Mouse (Mus musculus) granulocyte monocyte progenitor cell, adult 5-6 weeks (primary cell): ENCODE data around the gene Cog4. TPM values are rescaled to one million over a fixed set of nuclear protein-coding genes. Genes with fewer than 3 reads are reported as not detected.
A peak's percentile ranks its signal among the peaks of the same experiment; 100 is the strongest.

Experiments
- ATAC-seq: replicated peaks from 2 replicates; pipeline ENCODE4 v1.8.0; 2016; ENCODE audit warnings: mild to moderate bottlenecking, moderate TSS enrichment, inconsistent platforms; ENCODE audit not compliant: poor library complexity, severe bottlenecking
- total RNA-seq, 2 experiments: library from RNA; stranded (forward) in 1 of 2; stranded (reverse) in 1 of 2; fragments of 200-712, 200-1000 nt in 1 of 2; fragments of >200 nt in 1 of 2; fragmentation: Nextera tagmentation in 1 of 2; gene quantifications; 2 replicates each; pipeline ENCODE4 v1.2.3; 2014 to 2017

The Cog4 gene
- 31.2 and 35.3 TPM in 2 replicates for total RNA-seq (2014; fragmentation: Nextera tagmentation)
- total RNA-seq (2017), result 25.1 and 40.6 TPM in 2 replicates

DNA sequence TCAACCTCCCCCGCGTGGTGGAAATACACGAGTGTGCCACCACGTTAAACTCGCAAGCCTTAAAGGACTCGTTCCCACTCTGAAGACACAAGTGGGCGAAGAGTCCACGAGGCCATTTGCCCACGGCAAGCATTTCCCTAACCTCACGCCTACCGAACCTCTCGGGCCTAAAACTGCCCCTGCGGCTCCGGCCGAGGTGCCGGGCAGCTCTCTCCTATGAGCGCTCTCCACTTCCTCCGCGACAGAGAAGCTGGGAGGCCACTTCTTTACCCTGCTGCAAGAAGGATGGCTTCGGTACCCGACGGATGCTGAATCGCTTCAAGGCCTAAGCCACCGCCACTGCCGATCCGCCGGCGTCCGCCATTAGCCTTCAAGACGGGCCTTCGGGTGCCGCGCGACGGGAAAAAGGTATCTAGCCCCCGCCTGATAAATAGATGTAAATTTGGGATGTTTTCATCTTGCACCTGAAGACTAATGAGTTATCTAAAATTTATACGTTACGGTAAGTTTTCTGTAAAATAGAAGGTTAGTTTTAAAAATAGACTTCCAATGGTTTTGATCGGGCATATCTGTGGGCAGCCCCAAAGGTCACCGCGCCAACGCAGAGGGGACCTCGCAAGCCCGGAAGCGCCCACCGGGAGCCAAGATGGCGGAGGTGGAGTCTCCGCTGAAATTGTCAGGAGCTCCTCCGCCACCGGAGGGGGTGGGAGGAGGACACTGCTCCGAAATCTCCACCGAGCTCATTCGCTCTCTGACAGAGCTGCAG, at the start of gene Cog4, which contains the start of gene Sf3b3:
TSS of gene Cog4 (plus strand) at position 196 of the 766 bp plus-strand sequence.
TSS of gene Sf3b3 (minus strand) at position 383 of the 766 bp plus-strand sequence.
- peak; percentile 94 for ATAC-seq

DNA sequence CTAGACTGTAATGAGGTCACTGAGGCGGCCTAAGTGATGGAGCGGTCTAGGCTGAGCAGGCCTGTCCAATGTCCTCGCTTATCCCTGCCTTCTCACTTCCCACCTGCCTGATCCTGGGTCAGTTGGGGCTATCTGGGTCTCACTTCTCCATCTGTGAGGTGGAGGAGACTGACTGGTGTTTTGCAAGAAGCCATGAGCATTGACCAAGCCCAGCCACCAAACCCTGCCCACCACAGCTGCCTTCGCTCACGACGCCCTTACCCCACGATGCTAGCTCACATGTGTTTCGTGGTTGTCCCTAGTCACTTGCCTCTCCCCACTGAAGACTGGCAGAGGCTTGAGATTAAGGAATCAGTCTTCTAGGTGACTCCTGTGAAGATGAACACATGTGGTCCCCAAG, 49.3 kb upstream of the Cog4 start:
- ATAC-seq, result peak; percentile 88

GRCm38 (mm10) chr8:110802988-110803387, 43.4 kb upstream of the Cog4 start:
- no peak for ATAC-seq

- no peak for ATAC-seq
Observed at GRCm38 (mm10) chr8:110803856-110804255, 42.5 kb upstream of the Cog4 start.

- no peak for ATAC-seq
Observed at GRCm38 (mm10) chr8:110804825-110805514, 41.4 kb upstream of the Cog4 start.

- no peak for ATAC-seq
Observed at GRCm38 (mm10) chr8:110805669-110806068, 40.7 kb upstream of the Cog4 start, which contains the start of gene Il34. Gene Il34 (minus strand): TSS chr8:110805924.

- no peak for ATAC-seq
Observed at GRCm38 (mm10) chr8:110806146-110806545, 40.3 kb upstream of the Cog4 start.

DNA sequence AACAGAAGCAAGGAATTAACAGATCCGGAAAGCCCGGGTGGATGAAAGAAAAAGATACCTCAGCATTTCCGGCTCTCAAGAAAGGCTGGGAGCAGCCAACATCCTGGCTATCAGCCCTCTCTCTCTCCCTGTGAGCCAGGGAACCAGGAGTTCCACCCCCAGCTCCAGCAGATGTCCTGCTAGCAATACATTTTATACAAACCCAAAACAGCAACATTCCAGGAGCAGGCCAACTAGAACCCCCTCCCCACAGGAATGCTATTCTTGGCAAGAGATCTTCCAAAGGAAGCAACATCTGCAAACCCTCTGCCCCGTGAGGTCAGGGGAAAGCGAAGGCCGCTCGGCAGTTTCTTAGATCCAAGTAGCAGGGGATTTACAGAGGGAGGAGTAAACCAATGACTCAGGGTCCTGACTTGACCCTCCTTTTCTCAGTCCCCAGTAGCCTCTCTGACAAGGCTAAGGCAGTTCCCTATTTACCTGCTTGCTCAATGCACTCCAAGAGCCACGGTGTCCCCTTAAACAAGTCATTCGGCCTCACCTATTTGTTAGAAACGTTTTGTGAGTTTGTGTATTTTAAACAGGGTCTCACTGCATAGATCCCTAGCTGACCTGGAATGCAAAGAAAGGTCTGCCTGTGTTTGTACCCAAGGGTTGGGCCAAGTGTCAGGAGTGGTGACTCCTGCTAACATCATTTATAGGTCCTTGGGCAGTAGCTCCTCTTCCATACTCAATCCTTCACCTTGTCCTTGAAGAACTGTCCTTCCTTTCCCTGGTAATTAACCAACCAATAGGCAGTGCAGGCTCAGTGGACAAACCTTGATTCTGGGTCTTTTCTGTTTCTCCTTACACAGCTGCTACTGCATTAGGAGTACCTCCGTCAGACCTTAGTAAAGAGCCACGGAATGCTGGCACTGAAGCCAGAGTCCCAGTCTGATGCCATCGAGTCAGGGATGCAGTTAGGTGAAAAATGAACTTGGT, 37.6 kb upstream of the Cog4 start:
- ATAC-seq, result no peak

- no peak for ATAC-seq
Observed at GRCm38 (mm10) chr8:110809831-110810230, 36.6 kb upstream of the Cog4 start.

GRCm38 (mm10) chr8:110810481-110811065, 35.8 kb upstream of the Cog4 start:
- no peak for ATAC-seq

GRCm38 (mm10) chr8:110811116-110811515, 35.3 kb upstream of the Cog4 start:
- no peak for ATAC-seq

GRCm38 (mm10) chr8:110811793-110812192, 34.6 kb upstream of the Cog4 start:
- ATAC-seq, result no peak

DNA sequence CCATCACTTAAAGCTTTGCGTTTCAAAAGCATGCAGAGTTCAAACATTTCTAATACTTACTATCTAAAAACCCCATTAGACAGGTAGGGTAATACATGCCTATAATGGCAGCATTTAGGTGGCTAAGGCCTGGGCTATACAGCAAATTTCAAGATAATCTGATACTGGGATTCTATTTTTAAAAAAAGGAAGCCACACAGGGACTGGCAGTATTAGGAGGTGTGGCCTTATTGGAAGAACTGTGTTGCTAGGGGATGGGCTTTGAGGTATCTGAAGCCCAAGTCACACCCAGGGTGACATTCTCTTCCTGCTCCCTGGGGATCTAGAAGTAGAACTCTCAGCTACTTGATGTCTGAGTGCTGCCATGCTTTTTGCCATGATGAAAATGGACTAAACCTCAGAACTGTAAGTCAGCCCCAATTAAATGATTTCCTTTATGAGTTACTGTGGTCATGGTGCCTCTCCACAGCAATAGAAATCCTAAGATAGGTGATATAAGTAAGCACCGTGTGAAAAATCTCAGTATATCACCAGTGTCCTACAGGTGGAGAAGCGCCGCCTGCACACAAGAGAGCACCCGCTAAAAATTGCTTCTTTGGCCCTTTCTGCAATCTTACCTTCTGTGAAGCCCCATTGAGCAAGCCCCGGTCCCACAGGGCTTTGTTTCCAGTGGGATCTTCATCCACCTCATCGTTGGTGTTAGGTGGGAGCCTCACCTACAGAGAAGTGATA, 33.9 kb upstream of the Cog4 start:
- ATAC-seq, result no peak

DNA sequence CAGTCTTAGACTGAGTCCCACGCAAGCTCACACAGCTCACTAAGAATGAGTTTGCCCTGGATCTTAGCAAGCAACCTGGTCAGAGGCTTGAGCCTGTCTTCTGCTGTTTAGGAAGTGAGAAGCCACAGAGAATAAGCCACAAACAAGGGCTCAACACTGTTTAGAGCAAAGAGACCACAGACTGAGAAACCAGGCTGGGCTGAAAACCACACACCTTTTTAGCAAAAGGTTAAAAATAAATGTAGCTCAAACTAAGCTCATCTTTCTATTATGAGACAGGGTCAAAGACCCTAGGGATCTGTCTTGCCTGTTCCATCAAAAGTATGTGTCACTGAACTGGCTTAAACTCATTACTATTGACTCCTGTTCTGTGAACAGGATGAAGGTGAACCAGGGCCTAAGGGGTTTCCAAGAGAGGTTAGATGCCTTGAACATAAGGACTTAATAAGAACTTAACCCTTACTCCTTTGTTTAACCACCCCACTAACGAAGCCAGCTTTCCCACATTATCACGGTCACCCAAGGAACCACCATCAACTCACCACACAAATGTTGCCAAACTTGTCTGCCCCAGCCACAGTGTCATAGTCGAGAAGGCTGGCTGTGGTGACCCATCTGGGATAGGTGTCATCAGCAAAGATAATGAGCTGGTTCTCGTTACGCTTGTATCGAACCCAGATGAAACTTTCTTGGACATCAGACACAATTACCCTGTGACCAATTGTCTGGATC, 33.2 kb upstream of the Cog4 start:
- no peak for ATAC-seq

DNA sequence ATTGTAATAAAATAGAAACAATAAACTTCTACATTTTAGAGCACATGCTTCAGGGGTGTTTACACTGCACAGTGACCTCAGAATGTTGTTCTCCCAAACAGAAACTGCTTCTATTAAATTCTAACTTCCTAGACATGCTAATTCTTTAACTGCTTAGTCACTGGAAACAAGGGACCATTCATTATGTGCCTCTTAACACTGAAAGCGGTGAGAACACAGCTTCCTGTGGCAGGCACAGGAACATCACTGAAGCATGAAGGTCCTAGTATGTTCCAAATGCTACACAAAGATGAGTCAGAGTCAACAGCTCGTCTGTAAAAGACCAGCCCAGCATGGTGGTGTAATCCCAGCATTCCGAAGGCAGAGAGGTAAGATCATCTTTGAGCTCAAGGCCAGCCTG, 31.1 kb upstream of the Cog4 start:
- no peak for ATAC-seq

- no peak for ATAC-seq
Observed at GRCm38 (mm10) chr8:110816990-110817389, 29.4 kb upstream of the Cog4 start.

DNA sequence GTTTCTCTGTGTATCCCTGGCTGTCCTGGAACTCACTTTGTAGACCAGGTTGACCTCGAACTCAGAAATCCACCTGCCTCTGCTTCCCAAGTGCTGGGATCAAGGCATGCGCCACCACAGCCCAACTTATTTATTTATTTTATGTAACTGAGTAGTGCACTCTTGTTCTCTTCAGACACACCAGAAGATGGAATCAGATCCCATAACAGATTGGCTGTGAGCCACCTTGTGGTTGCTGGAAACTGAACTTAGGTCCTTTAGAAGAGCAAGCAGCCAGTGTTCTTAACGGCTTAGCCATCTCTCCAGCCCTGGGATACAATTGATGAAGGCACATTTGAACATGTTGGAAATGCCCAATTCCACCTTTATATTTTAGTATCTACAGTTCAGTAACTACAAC, 27.8 kb upstream of the Cog4 start:
- no peak for ATAC-seq

DNA sequence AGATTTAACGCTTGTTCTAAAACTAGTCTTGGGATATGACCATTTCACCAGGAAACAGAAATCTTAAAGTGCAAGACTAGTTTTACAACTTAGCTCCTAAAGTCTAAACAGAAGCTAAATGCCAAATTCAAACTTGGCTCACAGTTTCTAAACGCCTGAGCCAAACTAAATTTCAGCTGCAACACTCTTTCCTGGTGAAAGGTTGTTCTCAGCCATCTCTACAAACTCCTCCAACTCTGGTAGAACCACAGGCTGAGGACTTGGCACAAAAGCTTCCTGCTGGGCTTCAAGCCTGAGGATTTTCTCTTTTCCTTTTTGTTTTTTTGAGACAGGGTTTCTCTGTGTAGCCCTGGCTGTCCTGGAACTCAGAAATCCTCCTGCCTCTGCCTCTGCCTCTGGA, 26.1 kb upstream of the Cog4 start:
- ATAC-seq, result no peak

- ATAC-seq, result no peak
Observed at GRCm38 (mm10) chr8:110821960-110822359, 24.4 kb upstream of the Cog4 start.
